Mouse (Mus musculus) limb, embryonic 13.5 days (tissue): ENCODE measurements around the gene Mmp25. TPM values are rescaled to one million over a fixed set of nuclear protein-coding genes. Genes with fewer than 3 reads are reported as not detected.

Experiments
- ATAC-seq: fragments of 200-750 bp; cut with Nextera tagmentation; 2 replicates; pipeline ENCODE4 v1.8.0; 2017; ENCODE audit warnings: low read depth, moderate number of reproducible peaks, moderate TSS enrichment; ENCODE audit not compliant: low FRiP score
- H3K27ac ChIP-seq: fragments of 300-500 bp; sonication (generic); 2 replicates; pipeline ENCODE4 v1.5.1; 2015; ENCODE audit warnings: inconsistent platforms, mild to moderate bottlenecking, moderate library complexity
- H3K27me3 ChIP-seq: fragments of 300-500 bp; sonication (generic); 2 replicates; pipeline ENCODE4 v1.6.1; 2015; ENCODE audit warnings: mild to moderate bottlenecking, inconsistent platforms
- H3K36me3 ChIP-seq: fragments of 300-500 bp; sonication (generic); 2 replicates; pipeline ENCODE4 v1.6.1; 2015; ENCODE audit warnings: inconsistent platforms, mild to moderate bottlenecking, moderate library complexity
- H3K4me1 ChIP-seq: fragments of 300-500 bp; sonication (generic); 2 replicates; pipeline ENCODE4 v1.6.1; 2015; ENCODE audit warnings: inconsistent platforms
- H3K4me2 ChIP-seq: fragments of 300-500 bp; sonication (generic); replicated peaks from 2 replicates; pipeline ENCODE4 v1.6.1; 2015; ENCODE audit warnings: inconsistent platforms, mild to moderate bottlenecking, moderate library complexity
- H3K4me3 ChIP-seq: fragments of 300-500 bp; sonication (generic); 2 replicates; pipeline ENCODE4 v1.5.1; 2015; ENCODE audit warnings: moderate library complexity, mild to moderate bottlenecking, inconsistent platforms
- H3K9ac ChIP-seq: fragments of 300-500 bp; sonication (generic); 2 replicates; pipeline ENCODE4 v1.6.1; 2015; ENCODE audit warnings: mild to moderate bottlenecking, inconsistent platforms
- H3K9me3 ChIP-seq: fragments of 300-500 bp; sonication (generic); 2 replicates; pipeline ENCODE4 v1.6.1; 2016; ENCODE audit warnings: inconsistent platforms
- WGBS: fragments of 180-500 bp; shearing (Covaris S2); methylation state at CpG from one replicate; pipeline ENCODE4 v1.1.7; 2015; 5-methylcytosine and 5-hydroxymethylcytosine counted together
- polyA plus RNA-seq: library from polyadenylated mRNA; unstranded; fragments of >200 nt; fragmentation: Nextera tagmentation; extraction: Ambion mirVana; gene quantifications from 2 replicates; pipeline ENCODE4 v1.2.1, GENCODE M21; 2015

The Mmp25 gene
- polyA plus RNA-seq, 1 experiment from 2014 or later: 0.81 TPM

DNA sequence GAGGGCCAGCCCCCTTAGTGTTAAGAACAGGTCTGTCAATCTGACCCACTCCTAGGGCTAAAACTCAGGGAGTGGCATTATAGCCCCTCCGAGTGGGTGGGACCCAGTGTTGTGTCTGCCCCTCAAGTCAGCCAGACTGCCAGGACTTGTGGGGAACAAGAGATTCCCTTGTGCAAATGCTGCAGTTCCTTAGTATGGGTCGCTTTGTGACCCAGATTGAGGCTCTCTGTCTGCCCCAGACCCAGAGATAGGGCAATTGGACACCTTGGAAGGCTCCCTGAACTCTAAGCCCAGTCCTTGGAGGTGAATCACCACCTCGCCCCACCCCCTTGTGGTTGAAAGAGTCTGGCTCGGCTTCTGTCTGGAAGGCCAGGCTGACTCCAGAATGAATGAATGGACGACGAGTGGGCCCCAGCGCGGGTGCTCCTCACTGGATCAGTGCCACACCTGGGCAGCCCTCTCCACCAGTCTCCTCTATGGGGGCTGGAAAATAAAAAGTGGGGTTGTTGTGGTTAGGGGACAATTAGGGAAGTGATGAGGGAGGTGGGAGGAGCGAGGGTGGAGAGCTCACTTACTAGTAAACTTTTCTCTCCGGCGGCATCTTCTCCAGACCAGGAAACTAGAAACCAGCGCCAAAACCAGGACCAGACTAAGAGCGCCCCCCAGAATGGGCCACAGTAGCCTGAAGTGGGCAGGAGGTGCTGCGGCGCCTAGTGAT is 30.6 kb upstream of the Mmp25 start:
- no peaks in the 10 kb centered on the region for H3K36me3 ChIP-seq
- peaks cover 50% of the 10 kb centered on the region for H3K27me3 ChIP-seq
- H3K4me2 ChIP-seq: peak overlapping the region; percentile 95
- no peak for ATAC-seq
- H3K27ac ChIP-seq: no peak overlapping the region
- H3K4me3 ChIP-seq: peak overlapping the region; percentile 65
- peak overlapping the region; percentile 67 for H3K9ac ChIP-seq
- no peaks in the 10 kb centered on the region for H3K9me3 ChIP-seq
- WGBS: 10% methylated on average over 15 of the region's 15 CpGs
- H3K4me1 ChIP-seq: peaks cover 48% of the 10 kb centered on the region

- Histone ChIP-seq H3K4me1 (peaks cover 48% of the 10 kb centered on the region), H3K9me3 (no peaks in the 10 kb centered on the region), H3K4me3 (peak overlapping the region; percentile 65), H3K4me2 (peak overlapping the region; percentile 95), H3K27ac (no peak overlapping the region), H3K36me3 (peaks cover 6% of the 10 kb centered on the region), H3K9ac (peak overlapping the region; percentile 72; the same call in 1 of the 2 replicates), H3K27me3 (peaks cover 44% of the 10 kb centered on the region)
- no peak for ATAC-seq
- WGBS: 26% methylated on average over 5 of the region's 5 CpGs
Observed at GRCm38 (mm10) chr17:23675127-23675526, 30.1 kb upstream of the Mmp25 start.

DNA sequence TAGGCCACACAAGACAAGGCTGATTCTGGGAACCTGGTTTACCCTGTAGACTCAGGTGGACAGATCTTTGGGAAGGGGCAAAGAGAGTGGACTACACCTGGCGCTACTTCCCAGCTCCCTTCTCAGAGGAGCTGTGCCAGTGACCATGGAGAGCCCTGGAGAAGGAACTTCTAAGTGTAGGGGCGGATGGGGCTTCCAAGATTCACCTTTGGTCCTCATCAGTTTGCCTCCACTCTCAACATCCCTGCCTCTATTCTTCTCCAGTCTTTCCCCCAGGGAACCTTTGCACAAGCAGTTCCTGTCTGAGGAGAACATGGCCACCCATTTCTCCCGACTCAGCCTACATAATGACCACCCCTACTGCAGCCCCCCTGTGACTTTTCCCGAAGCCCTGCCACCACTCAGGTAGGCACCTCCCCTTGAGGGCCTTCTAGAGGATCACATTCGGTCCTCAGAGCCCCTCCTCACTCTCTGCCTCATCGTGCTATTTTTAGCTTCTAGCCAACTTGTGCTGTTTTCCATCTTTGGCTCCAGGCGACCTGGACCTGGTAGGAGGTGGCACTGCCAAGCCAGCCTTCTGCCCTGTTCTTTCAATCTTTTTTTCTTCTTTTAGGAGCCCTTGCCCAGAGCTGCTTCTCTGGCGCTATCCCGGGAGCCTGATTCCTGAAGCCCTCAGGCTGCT is 29.3 kb upstream of the Mmp25 start:
- Histone ChIP-seq H3K27me3 (peaks cover 37% of the 10 kb centered on the region), H3K4me3 (peak overlapping the region; percentile 65), H3K4me2 (peak overlapping the region; percentile 95), H3K9ac (peak overlapping the region; percentile 72), H3K36me3 (peaks cover 13% of the 10 kb centered on the region), H3K4me1 (peaks cover 44% of the 10 kb centered on the region), H3K27ac (no peak overlapping the region), H3K9me3 (no peaks in the 10 kb centered on the region)
- no peak for ATAC-seq
- 35% methylated on average over 9 of the region's 9 CpGs for WGBS

DNA sequence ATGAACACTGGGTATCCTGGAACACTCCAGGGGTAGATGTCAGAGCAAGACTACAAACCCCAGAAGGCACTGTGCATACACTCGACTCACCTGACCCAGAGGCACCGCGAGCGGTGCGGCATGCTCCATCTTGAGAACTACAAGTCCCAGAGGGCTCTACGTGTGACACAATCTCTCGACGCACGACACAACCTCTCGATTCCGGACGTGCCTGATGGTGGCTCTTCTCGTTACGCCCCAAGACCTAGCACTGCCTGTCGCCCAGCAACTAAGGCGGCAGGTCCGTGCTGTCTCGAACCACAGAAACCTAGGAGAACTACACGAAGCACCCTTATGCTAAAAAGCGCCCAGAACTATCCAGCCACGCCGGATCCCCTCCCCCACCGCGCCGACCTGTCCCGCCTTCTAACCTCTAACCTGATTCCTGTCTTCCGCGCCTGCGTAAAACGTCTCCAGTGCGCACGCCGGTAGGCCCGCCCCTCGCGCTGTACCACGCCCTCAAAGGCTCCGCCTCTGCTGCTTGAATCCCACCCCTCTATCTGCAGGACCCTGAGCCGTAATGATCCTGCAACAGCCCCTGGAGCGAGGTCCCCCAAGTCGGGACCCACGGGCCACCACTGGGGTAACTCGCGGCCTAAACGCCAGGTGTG is 28.5 kb upstream of the Mmp25 start, which contains the start of the genes Hcfc1r1 and Thoc6:
TSS of gene Hcfc1r1 (plus strand) at position 173 of the 650 bp plus-strand sequence.
TSS of gene Thoc6 (minus strand) at position 459 of the 650 bp plus-strand sequence.
- H3K27ac ChIP-seq: peak within 1 kb of the TSS; percentile 69; the same call in 1 of the 2 replicates
- H3K4me3 ChIP-seq: peak within 1 kb of the TSS; percentile 65
- H3K9me3 ChIP-seq: no peaks in the 10 kb centered on the region
- peak within 1 kb of the TSS; percentile 72 for H3K9ac ChIP-seq
- H3K4me2 ChIP-seq: peak within 1 kb of the TSS; percentile 95
- H3K36me3 ChIP-seq: peaks cover 21% of the 10 kb centered on the region
- ATAC-seq: peak; percentile 94
- H3K27me3 ChIP-seq: peaks cover 28% of the 10 kb centered on the region
- peaks cover 39% of the 10 kb centered on the region for H3K4me1 ChIP-seq
- 0% methylated on average over 45 of the region's 45 CpGs for WGBS

GRCm38 (mm10) chr17:23672761-23673160 is 27.7 kb upstream of the Mmp25 start:
- H3K9ac ChIP-seq: peak overlapping the region; percentile 72; the same call in 1 of the 2 replicates
- H3K27me3 ChIP-seq: peaks cover 24% of the 10 kb centered on the region
- H3K4me2 ChIP-seq: peak overlapping the region; percentile 95
- WGBS: 57% methylated on average over 3 of the region's 3 CpGs
- H3K9me3 ChIP-seq: no peaks in the 10 kb centered on the region
- H3K4me1 ChIP-seq: peaks cover 39% of the 10 kb centered on the region
- no peak for ATAC-seq
- peak overlapping the region; percentile 65 for H3K4me3 ChIP-seq
- no peak overlapping the region for H3K27ac ChIP-seq
- H3K36me3 ChIP-seq: peaks cover 28% of the 10 kb centered on the region

- Histone ChIP-seq H3K9me3 (no peaks in the 10 kb centered on the region), H3K36me3 (peaks cover 41% of the 10 kb centered on the region), H3K27me3 (peaks cover 21% of the 10 kb centered on the region), H3K9ac (no peak overlapping the region), H3K4me3 (no peak overlapping the region), H3K27ac (no peak overlapping the region), H3K4me2 (no peak overlapping the region), H3K4me1 (peaks cover 31% of the 10 kb centered on the region)
- ATAC-seq: no peak
- WGBS: 99% methylated on average over 3 of the region's 3 CpGs
Observed at GRCm38 (mm10) chr17:23671519-23671918, 26.4 kb upstream of the Mmp25 start.

DNA sequence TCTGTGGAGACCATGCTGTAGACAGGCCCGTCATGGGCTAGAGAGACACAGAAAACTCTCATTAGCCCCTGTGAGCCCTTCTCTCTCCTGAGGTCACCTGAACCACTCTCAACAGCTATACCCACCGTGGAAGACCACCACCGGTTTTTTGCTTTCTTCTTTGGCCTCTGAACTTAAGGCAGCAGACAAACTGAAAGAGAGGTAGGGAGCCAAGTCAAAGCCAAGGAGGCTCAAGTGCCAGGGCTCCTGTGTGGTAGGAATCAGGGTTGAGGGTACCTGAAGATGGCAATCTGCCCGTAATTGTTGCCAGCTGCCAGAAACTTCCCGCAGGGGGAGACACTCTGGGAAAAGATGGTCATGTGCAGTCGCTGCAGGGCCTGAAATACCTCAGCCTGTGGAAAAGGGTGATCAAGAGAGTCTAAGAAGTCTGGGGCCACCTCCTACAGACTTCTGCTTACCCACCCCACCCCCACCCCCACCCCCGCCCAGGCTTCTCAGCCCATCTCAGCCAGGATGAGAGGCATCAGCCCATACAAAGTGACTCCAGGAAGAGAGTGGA is 25.5 kb upstream of the Mmp25 start:
- 85% methylated on average over 7 of the region's 7 CpGs for WGBS
- peaks cover 44% of the 10 kb centered on the region for H3K36me3 ChIP-seq
- ATAC-seq: no peak

GRCm38 (mm10) chr17:23665511-23665910 is 20.4 kb upstream of the Mmp25 start:
- H3K4me1 ChIP-seq: 0 out of 2 replicates have a peak, but pooled peaks cover 6% of the 10 kb centered on the region
- ATAC-seq: no peak
- H3K9ac ChIP-seq: peak overlapping the region; percentile 51; the same call in 1 of the 2 replicates
- 77% methylated on average over 14 of the region's 14 CpGs for WGBS
- H3K27me3 ChIP-seq: peaks cover 29% of the 10 kb centered on the region
- H3K4me3 ChIP-seq: no peak overlapping the region
- H3K27ac ChIP-seq: no peak overlapping the region
- no peaks in the 10 kb centered on the region for H3K9me3 ChIP-seq
- H3K4me2 ChIP-seq: no peak overlapping the region
- H3K36me3 ChIP-seq: peaks cover 42% of the 10 kb centered on the region

More for the DNA sequence above, 25.5 kb upstream of the Mmp25 start:
- H3K9ac ChIP-seq: no peak overlapping the region
- H3K4me3 ChIP-seq: no peak overlapping the region
- H3K9me3 ChIP-seq: no peaks in the 10 kb centered on the region
- H3K4me1 ChIP-seq: peaks cover 22% of the 10 kb centered on the region
- H3K27ac ChIP-seq: no peak overlapping the region
- no peak overlapping the region for H3K4me2 ChIP-seq
- peaks cover 12% of the 10 kb centered on the region for H3K27me3 ChIP-seq

GRCm38 (mm10) chr17:23664556-23665021 is 19.5 kb upstream of the Mmp25 start:
- peak; percentile 18; the same call in 1 of the 2 replicates for ATAC-seq
- Histone ChIP-seq H3K9me3 (no peaks in the 10 kb centered on the region), H3K27me3 (peaks cover 38% of the 10 kb centered on the region), H3K9ac (no peak overlapping the region), H3K4me1 (0 out of 2 replicates have a peak, but pooled peaks cover 9% of the 10 kb centered on the region), H3K36me3 (peaks cover 33% of the 10 kb centered on the region), H3K27ac (no peak overlapping the region), H3K4me2 (no peak overlapping the region), H3K4me3 (no peak overlapping the region)
- 10% methylated on average over 5 of the region's 5 CpGs for WGBS

- 0 out of 2 replicates have a peak, but pooled peaks cover 9% of the 10 kb centered on the region for H3K4me1 ChIP-seq
- H3K27me3 ChIP-seq: peaks cover 46% of the 10 kb centered on the region
- no peaks in the 10 kb centered on the region for H3K9me3 ChIP-seq
- no peak overlapping the region for H3K27ac ChIP-seq
- H3K4me2 ChIP-seq: no peak overlapping the region
- H3K9ac ChIP-seq: no peak overlapping the region
- peaks cover 3% of the 10 kb centered on the region for H3K36me3 ChIP-seq
- no peak for ATAC-seq
- no peak overlapping the region for H3K4me3 ChIP-seq
- under 1% methylated on average over 9 of the region's 9 CpGs for WGBS
Observed at GRCm38 (mm10) chr17:23661526-23661925, 16.4 kb upstream of the Mmp25 start.

DNA sequence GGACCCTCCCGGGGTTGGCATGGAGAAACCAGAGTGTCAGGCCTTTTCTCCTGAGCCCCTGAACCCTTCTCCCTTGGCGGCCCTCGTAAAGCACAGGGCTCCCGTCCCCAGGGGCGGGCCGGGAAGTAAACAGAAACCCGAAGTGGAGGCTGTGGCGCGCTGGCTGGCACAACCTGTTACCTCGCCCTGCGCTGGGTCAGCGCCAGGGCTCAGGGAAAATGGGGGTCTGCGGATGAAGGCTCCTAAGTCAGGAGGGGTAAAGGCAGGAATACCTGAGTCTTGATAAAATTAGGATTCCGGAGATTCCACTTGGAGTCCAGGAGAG is 15.8 kb upstream of the Mmp25 start:
- peaks cover 46% of the 10 kb centered on the region for H3K27me3 ChIP-seq
- H3K4me1 ChIP-seq: 0 out of 2 replicates have a peak, but pooled peaks cover 9% of the 10 kb centered on the region
- 2% methylated on average over 14 of the region's 14 CpGs for WGBS
- H3K4me3 ChIP-seq: peak overlapping the region; percentile 11; the same call in 1 of the 2 replicates
- no peak overlapping the region for H3K27ac ChIP-seq
- no peak for ATAC-seq
- peak overlapping the region; percentile 38 for H3K4me2 ChIP-seq
- no peak overlapping the region for H3K9ac ChIP-seq
- H3K36me3 ChIP-seq: no peaks in the 10 kb centered on the region
- H3K9me3 ChIP-seq: no peaks in the 10 kb centered on the region
